Mouse (Mus musculus): ENCODE measurements around the gene Slmap.

The Slmap gene

DNA sequence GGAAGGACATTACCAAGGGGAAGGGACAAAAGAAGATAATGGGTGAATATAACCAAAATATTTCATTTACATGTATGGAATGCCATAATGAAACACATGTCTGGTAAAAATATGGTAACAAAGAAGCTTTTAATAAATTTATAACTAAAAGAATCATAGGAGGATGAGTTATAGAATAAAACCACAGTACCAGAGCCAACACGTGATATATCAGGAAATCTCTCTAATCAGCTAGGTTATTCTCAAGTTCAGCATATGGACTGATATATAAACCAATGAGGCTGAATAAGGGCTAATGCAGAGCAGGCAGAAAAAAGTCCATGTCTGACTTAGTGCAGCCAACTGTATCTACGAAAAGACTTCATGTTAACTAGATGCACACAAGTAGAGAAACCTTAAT, 58.3 kb downstream of the Slmap start:
- DNase-seq (ENCODE audit: low spot score): no peak

DNA sequence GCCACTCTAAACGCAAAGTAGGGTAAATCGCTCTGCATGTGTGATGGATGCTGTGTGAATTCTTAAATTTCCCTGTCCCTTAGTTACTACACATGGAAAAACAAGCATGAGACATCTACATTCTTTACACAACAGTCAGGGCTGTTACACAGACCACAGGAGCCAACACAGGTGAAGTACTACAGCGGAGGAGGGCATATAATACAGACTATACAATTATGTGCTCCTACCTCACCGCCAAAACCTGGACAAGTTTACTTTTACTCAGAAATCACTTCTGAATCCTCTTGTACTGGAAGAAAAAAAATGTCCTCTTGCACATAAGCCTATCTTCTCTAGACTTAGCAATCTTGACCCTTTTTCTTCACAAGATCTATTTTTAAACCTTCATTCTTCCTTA, 66.8 kb downstream of the Slmap start:
- DNase-seq (ENCODE audit: low spot score): no peak

DNA sequence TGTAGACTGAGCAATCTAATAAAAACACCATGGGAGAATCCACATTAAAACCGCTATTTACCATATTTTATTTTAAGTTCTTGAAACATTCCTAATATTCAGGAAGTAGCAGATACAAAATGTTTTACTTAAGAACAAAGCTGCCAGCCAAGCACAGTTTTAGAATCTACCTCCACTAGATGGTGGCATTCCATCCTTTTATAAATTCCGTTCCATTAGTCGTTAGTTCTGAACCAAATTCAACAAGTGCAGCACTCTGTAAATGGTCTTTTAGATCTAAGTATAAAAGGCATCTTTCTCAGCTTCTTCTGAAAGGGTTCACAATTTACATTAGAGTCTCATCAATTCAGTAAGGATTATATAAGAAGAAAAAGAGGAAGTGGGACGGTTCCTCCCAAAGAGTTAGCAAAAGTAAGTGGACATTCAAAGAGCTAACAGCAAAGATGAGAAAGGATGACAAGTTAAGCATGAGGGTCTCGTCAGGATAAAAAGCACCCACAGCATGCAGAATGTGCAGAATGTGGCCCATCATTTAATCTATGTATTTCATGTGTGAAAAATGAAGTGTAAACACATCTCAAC, 68.1 kb downstream of the Slmap start:
- no peak for DNase-seq (ENCODE audit: low spot score)

DNA sequence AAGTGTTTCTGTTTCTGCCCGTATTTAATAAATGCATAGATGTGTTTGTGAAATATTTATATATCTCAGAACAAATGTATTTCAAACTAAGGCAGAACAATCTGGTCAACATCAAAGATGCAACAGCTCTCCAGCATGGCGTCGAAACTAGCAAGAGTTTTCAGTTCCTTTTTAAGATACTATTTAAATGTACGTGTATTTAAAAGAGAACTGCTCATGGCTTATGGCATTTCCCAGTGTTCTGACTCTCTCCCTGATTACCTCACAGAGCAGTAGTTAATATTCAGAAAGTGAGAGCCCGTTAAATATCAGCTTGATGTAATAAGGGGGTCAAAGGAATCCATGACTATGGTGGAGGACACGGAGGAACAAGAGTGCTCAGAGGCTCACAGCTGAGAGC, 68.8 kb downstream of the Slmap start:
- no peak for DNase-seq (ENCODE audit: low spot score)

DNA sequence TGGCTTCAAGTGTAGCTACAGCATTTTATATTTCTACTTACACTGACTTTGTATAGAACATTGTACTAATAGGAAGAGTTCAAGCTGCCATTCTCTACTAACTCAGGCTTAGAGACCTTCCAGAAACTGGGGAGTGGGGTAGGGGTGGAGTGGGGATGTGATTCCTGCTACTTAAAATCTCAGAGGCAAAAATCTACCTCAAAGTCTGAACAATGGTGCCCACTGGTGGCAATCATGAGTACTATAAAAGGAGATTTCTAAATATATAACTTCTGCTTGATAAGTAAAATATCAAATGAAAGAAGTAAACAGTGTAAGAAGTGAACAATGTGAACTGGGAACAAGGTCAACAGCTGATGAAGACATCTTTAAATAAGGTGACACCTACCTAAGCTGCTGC, 75.2 kb downstream of the Slmap start:
- DNase-seq (ENCODE audit: low spot score): no peak

DNA sequence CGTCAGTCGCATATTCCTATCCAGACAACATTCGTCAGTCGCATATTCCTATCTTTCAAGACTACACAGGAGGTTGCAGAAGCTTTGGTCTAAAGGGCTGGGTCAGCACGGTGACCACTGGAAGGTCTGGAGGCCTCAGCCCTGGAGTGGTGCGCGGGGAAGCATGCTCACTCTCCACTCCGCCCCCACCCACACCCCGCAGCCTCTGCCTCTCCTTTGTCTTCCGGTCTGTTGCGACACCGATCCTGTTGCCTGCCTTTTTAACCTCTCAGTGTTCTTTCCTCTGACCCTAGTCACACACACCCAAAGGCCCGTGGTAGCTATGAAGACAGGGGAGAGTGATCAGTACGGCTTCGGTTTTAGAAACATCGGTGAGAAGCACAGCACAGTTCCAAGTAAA, 79.9 kb downstream of the Slmap start:
- DNase-seq (ENCODE audit: low spot score): no peak

DNA sequence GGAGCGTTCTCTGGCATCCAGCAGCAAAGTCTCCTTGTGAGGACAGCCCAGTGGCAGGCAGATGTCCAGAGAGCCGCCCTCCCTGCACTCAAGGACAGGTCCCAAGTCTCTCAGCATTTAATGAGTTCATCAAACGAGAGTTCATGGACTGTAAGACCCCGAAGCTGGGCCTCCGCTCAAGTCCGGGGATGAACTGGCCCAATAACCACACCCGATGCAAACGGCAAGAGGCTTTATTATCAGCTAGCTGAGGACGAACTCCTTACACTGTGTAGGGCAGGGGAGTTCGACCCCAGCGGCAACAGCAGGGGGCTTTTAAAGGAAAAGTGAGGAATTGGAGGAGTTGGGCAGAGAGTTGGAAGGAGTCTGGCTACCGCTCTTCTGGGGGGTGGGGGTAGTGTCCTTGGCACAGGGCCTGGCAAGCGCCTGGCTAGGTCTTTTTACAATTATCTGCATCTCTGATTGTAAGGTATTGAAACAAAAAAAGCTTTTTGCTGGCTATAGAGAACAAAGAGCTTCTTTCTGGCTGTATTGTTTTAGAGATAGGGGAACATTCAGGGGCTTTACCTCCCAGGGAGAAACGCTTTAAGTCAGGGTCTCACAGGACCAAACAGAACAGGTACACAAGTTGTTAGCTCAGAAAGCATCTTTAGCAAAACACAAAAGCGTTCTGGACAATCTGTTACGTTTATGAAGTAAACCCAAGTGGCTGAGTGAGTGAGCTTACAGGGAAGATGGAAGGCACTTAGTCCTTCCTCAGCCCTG, 84.5 kb downstream of the Slmap start:
- DNase-seq (ENCODE audit: low spot score): peak; percentile 58

DNA sequence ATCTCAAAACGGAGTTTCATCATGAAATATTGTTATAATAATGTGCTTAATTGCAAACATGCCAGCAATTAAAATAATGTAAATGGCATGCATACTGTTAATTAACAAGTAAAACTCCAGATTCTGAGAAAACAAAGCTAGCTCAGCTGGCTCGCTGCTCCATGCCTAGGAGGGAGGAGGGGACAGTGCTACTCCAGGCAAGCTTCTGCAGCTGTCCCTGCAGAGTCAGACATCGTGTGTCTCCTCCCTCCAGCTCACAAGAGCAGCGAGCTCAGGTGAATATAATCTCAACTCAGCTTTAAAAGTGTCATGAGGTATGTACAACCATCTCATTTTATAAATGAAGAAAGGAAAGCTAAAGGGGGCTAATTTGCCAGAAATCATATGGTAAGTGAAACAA, 86.2 kb downstream of the Slmap start:
- no peak for DNase-seq (ENCODE audit: low spot score)

DNA sequence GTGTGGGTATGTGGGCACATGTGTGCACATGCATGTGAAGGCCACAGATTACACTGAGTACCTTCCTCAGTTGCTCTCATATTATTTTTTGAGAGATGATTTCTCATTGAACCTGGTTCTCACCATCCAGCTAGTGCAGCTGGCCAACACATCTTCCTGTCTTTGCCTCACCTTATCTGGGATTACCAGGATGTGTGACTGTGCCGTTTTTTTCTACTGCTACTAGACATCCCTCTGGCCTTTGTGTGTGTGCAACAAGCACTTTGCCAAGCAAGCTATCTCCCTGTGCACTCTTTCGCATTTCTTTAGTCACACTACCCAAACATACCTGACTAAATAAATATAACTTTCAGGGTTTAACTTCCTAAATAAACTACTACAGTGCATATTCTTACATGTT, 87.5 kb downstream of the Slmap start:
- DNase-seq (ENCODE audit: low spot score): no peak

DNA sequence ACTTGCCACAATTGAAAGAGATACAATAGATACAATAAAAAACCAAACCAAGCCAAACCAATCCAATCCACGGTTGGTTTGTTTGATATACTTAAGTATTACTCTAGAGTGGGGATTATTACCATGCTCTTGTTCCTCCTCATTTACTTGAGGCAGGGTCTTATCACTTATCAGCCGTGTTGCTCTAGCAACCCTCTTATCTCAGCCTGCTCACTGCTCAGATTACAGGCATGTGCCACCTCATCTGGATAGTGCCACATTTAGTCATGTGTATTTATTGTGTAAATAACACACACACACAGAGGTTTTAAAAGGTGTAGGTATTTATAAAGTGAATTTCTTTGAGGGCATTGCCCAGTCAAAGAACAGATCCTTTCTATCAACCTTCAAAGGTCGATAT, 88.2 kb downstream of the Slmap start:
- no peak for DNase-seq (ENCODE audit: low spot score)

DNA sequence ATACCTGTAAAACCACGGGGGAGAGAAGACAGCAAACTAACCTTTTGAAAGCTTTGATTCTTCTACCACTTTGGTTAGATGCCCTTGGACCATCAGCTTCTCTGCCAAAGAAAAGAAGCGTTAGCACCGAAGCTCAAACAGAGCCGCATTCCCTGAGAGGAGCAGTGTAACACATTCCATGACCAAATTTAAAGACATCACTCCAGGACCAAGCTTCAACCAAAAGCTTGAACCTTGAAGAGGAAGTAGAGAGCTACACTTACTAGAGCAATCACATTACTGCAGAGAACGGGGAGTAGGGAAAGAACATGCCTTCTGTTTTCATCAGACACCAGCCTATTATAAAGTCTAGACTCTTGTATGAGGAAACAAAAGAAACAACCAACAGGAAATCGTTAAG, 92.2 kb downstream of the Slmap start:
- DNase-seq (ENCODE audit: low spot score): no peak

DNA sequence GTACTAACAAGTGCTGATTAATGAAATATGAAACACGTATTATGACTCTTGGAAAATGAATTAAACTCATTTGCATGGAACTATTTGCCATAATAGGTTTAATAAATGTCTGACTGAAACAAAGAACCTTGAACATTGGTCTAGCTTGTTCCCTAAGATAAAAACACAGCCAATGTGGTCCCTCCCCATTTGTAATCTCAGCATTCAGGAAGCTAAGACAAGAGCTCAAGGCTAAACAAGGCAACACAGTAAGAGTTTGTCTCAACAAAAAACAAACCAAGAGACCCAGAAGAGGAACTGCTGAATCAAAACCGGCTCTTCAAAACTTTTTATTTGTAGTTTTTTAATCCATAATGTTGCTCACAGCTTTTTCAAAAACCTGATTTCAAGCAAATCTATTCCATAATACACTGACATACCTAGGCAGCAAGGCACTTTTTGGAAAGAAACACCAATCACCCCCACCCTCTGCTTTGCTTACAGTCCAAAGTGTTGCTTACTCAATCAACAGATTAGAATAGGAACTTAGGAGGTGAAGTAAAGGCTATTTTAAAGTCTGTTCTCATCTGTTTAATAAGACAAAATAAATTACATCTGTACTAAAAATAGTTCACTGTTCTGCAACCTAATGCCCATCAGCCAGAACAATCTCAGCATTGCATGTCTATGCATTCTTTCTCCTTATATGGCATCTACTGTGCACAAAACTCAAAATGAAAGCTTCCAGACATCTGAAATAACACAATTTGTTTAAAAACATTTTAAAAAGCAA, 93.5 kb downstream of the Slmap start:
- peak; percentile 17 for DNase-seq (ENCODE audit: low spot score)

DNA sequence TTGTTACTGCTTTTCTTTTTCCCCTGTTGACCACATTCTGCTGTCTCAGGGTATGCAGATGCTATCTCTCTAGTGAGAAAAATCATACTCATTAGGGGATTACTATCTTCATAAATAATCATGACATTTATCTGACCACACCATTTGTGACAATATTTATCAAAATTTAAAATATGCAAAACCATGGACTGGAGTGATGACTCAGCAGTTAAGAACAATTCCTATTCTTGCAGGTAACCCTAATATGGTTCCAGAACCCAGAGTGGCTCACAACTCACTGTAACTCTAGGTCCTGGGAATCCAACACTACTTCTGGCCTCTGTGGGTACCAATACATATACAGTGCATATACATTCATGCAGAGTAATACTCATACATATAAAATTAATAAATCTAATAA, 94.7 kb downstream of the Slmap start:
- DNase-seq (ENCODE audit: low spot score): no peak

DNA sequence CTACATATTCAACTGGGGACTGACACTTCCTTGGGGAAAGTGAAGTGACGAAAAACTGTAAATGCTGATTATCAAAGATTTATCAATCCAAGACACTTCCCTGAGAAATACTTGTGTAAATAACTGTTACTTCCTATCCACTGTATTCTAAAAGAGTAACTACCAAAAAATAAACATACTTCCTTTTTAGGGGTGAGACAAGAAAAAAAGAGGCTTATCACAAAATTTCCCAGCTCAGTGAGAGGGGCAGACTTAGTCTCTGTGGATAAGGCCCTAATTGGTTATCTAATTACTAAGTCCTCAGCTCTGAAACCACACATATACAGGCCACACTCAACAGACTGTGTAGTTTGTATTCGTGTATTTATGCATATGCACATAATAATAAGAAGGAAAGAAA, 97.0 kb downstream of the Slmap start:
- DNase-seq (ENCODE audit: low spot score): no peak

DNA sequence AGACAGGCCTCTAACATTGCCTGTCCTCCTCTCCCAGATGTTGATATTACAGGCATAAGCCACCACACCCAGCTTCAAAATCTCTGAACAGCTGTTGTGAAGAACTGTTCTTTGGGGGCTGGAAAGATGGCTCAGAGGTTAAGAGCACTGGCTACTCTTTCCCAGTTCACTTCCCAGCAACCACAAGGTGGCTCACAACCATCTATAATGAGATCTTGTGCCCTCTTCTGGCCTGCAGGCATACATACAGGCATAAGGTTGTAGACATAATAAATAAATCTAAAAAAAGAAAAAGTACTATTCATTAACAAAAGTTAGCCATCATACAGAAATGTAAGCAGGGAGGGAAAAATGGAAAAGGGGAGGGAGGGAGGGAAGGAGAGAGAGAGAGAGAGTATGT, 98.4 kb downstream of the Slmap start:
- no peak for DNase-seq (ENCODE audit: low spot score)

DNA sequence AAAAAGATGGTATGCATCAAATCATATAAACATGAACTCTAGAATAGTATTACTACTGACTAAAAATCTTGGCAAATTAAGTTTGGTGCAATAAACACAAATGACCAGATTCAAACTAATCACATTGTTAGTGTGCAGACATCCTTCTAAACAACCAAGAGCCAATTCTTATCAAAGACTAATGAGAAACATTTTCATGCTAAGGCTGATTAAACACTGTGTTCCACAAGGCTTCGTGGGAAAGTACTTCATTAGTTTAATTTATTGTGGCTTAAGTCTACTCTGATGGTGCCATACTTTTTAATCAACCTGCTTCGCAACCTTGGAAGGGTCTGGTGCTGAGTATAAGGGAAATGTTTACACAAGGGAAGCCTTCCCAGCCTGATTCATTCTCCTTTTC, 102.4 kb downstream of the Slmap start:
- no peak for DNase-seq (ENCODE audit: low spot score)

DNA sequence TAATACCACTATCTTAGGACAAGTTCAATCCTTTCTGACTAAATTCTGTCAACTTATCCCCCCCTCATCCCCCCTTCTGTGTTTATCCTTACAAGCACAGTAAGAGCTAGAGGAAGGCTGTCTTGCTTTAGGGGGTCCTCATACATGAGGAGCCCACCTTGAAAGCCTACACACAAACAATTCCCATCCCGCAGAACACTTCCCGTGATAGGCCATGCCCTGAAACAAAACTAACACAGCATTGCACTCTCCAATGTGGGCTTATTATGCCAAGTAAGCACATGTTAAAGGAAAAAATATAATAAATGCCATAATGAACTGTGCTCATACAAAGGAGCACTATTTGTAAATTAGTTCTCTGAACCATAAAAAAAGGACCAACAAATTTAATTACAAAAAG, 102.8 kb downstream of the Slmap start:
- no peak for DNase-seq (ENCODE audit: low spot score)

DNA sequence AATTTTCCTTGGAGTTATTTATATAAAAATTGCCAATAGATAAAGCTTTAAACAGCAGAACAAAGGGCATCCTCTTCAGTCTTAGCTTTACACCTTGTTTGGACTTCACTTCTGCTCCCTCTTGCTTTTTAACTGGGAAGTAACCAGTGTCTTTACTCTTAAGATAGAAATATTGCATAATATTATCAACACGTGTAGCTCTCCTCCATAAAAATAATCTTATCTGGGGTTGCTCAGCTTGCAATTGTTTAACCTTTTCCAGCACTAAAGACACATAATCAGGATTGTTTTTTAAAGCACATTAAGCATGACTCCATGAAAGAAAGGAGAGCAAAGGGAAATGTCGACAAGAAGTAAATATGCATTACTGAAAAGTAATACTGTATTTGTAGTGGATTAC, 114.5 kb downstream of the Slmap start:
- no peak for DNase-seq (ENCODE audit: low spot score)

DNA sequence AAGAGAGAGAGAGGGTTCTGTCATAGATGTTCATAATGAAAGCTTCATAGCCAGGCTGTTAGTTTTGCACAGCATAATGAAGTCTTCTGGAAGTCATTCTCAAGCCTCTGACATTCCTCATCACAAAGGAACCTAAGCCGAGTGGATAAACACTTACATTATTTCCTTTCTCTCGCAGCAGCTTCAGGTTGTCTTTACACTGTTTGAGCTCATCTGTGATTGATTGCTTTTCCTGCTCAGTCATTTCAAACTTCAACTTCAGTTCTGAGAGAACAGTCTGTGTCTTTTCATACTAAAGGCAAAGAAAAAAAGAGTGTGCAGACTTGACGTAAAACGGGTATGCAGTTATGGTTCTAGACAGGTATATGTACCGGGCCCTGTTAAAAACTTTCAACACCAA, 116.8 kb downstream of the Slmap start:
- DNase-seq (ENCODE audit: low spot score): no peak

DNA sequence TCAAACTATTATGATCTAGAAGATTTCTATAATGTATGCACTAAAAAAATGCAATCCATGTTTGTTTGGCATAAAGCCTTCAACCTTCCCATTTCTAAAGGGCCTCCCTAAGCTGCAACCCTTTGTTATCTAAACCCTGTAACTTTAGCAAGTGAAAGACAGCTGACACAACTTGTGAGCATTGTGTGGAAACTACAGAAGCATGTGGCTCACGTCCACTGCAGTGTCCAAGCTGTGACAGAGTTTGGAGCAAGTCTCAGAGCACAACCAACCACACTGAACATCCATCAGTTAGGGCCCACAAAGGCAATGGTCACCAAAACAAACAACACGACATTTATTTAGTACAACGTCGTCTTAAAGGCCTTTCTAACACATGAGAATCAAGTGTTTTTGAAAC, 117.6 kb downstream of the Slmap start:
- no peak for DNase-seq (ENCODE audit: low spot score)

DNA sequence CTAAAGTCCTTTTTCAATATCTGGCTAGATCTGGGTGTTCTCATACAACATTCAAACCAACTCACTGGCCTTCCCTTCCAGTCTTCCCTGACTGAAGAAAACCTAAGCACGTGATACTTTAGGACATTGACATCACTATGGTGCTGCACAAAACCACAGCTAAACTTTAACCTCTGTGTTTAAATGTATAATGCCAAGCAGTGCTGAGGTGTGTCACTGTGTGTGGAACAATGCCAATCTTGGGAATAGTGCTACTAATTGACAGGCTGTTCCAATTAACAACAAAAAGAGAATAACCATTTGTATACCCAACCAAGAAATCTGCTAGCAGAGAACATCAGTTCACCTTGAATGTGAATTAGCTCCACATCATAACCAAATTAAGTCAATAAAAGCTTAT, 121.2 kb downstream of the Slmap start:
- no peak for DNase-seq (ENCODE audit: low spot score)

DNA sequence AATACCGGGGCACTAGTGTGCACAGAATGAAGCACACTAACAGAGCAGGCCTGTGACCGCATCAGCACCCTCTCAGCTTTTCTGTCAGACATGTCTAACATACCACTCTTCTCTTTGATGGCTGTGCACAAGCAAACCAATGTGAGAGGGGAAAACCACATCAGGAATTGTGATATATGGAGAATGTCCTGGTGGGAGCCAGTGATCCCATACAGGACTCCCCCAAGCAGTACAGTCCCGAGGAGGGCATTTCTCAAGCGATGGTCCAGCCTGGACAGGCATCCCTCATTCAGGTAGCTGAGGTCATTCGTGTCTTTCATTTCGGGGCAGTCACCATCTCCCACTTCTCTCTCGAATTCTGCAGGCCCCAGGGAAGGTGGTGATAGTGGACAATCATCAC, 128.0 kb downstream of the Slmap start:
- no peak for DNase-seq (ENCODE audit: low spot score)

DNA sequence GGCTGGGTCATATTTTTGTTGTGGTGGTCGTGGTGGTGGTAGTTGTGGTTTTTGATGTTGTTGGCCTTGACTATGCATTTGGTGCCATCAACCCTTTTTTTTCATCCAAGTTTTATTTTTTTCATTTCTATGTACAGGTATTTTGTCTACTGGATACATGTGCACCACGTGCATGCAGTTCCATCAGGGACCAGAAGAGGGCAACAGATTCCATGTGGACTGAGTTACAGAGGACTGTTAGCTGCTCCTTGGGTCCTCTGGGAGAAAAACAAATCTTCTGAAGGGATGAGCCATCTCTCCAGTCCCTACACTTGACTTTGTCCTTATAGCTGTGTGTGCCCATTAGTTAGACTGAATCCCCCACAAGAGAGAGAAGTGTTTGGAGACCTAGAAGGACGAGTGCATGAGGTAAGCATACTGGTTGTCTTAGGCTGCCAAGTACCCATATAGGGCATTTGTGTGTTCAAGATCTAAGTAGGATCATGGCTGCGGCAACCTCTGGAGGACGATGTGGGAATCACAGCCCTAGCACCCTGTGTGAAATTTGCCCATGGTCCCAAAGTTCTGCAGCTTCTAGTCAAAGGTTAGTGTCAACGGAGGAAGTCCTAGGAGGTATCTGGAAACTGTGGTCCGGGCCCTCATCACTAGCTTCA, 136.1 kb downstream of the Slmap start:
- no peak for DNase-seq (ENCODE audit: low spot score)
